Mouse (Mus musculus) limb, embryonic 11.5 days (tissue): Measurements from ENCODE around the gene AB124611. TPM values are rescaled to one million over a fixed set of nuclear protein-coding genes. Genes with fewer than 3 reads are reported as not detected.
A peak's percentile ranks its signal among the peaks of the same experiment; 100 is the strongest.
"Not testable (repeated sequence)": the region's sequence is repeated elsewhere in the genome, so short reads cannot be mapped to it uniquely, and the experiment has no call there.

Experiments
- ATAC-seq: fragments of 200-750 bp; cut with Nextera tagmentation; 2 replicates; pipeline ENCODE4 v1.8.0; 2017; ENCODE audit warnings: low read depth; ENCODE audit not compliant: insufficient number of reproducible peaks, low FRiP score, low TSS enrichment
- DNase-seq: peaks from one replicate; pipeline ENCODE4 v3.0.0-alpha.2; 2015; ENCODE audit warnings: low spot score
- H3K27ac ChIP-seq: fragments of 300-500 bp; sonication (generic); replicated peaks from 2 replicates; pipeline ENCODE4 v1.5.1; 2014; ENCODE audit warnings: low read depth, mild to moderate bottlenecking, low read length
- H3K27me3 ChIP-seq: fragments of 300-500 bp; sonication (generic); 2 replicates; pipeline ENCODE4 v1.6.1; 2014; ENCODE audit warnings: mild to moderate bottlenecking, low read length, mixed read lengths; ENCODE audit not compliant: control insufficient read depth, insufficient read depth
- H3K36me3 ChIP-seq: fragments of 300-500 bp; sonication (generic); 2 replicates; pipeline ENCODE4 v1.6.1; 2014; ENCODE audit warnings: mild to moderate bottlenecking, low read length, moderate library complexity, mixed read lengths; ENCODE audit not compliant: control insufficient read depth, insufficient read depth
- H3K4me1 ChIP-seq: fragments of 300-500 bp; sonication (generic); 2 replicates; pipeline ENCODE4 v1.6.1; 2014; ENCODE audit warnings: low read length, mixed read lengths; ENCODE audit not compliant: control insufficient read depth, insufficient read depth
- H3K4me2 ChIP-seq: fragments of 300-500 bp; sonication (generic); 2 replicates; pipeline ENCODE4 v1.6.1; 2014; ENCODE audit warnings: low read depth, mild to moderate bottlenecking, moderate library complexity; ENCODE audit not compliant: severe bottlenecking
- H3K4me3 ChIP-seq: fragments of 300-500 bp; sonication (generic); 2 replicates; pipeline ENCODE4 v1.5.1; 2014; ENCODE audit warnings: low read depth, low read length
- H3K9ac ChIP-seq: fragments of 300-500 bp; sonication (generic); 2 replicates; pipeline ENCODE4 v1.6.1; 2014; ENCODE audit warnings: mild to moderate bottlenecking, low read length
- H3K9me3 ChIP-seq: fragments of 300-500 bp; sonication (generic); 2 replicates; pipeline ENCODE4 v1.6.1; 2016; ENCODE audit warnings: low read length; ENCODE audit not compliant: control insufficient read depth
- WGBS: fragments of 180-500 bp; shearing (Covaris S2); extraction: QIAGEN DNeasy Blood & Tissue Kit; methylation state at CpG from one replicate; pipeline ENCODE4 v1.1.7; 2014; 5-methylcytosine and 5-hydroxymethylcytosine counted together
- microRNA-seq: library from miRNA; unstranded; fragments of <30 nt; microRNA quantifications from one replicate; pipeline ENCODE4, GENCODE M21; 2016
- polyA plus RNA-seq: library from polyadenylated mRNA; unstranded; fragments of >200 nt; fragmentation: Nextera tagmentation; extraction: Ambion mirVana; gene quantifications from 2 replicates; pipeline ENCODE4 v1.2.1, GENCODE M21; 2014

Gene AB124611
- polyA plus RNA-seq, 1 experiment from 2014 or later = 2.5 TPM

GRCm38 (mm10) chr9:21593122-21593721 is 67.2 kb downstream of the AB124611 start:
- Histone ChIP-seq H3K4me3 (peak overlapping the region; percentile 91), H3K36me3 (peaks cover 14% of the 10 kb centered on the region), H3K27ac (peak overlapping the region; percentile 69), H3K9me3 (no peaks in the 10 kb centered on the region), H3K27me3 (no peaks in the 10 kb centered on the region), H3K9ac (peak overlapping the region; percentile 90), H3K4me2 (peak overlapping the region; percentile 95), H3K4me1 (peaks cover 11% of the 10 kb centered on the region)
- peak; percentile 45 for DNase-seq
- ATAC-seq = peak; percentile 40
- 2% methylated on average over 67 of the region's 69 CpGs for WGBS

GRCm38 (mm10) chr9:21594350-21594749 is 68.4 kb downstream of the AB124611 start:
- H3K27me3 ChIP-seq, H3K9ac ChIP-seq, H3K4me3 ChIP-seq, H3K9me3 ChIP-seq, DNase-seq, H3K36me3 ChIP-seq, H3K27ac ChIP-seq, ATAC-seq: not testable (repeated sequence)
- Histone ChIP-seq H3K4me2 (peak overlapping the region; percentile 95; the same call in 1 of the 2 replicates), H3K4me1 (peaks cover 11% of the 10 kb centered on the region)
- WGBS = 92% methylated on average over 8 of the region's 8 CpGs

GRCm38 (mm10) chr9:21594838-21595237 is 68.9 kb downstream of the AB124611 start:
- Histone ChIP-seq H3K27me3 (no peaks in the 10 kb centered on the region), H3K9me3 (no peaks in the 10 kb centered on the region), H3K9ac (no peak overlapping the region), H3K4me2 (no peak overlapping the region), H3K4me3 (no peak overlapping the region), H3K36me3 (peaks cover 2% of the 10 kb centered on the region), H3K4me1 (peaks cover 11% of the 10 kb centered on the region), H3K27ac (no peak overlapping the region)
- DNase-seq = no peak
- WGBS = 92% methylated on average over 2 of the region's 2 CpGs
- ATAC-seq = no peak

Small RNA genes within 50 kb of the gene (microRNA-seq; reads per million reads assigned to microRNA genes)
- gene Mir199a-1 = 34.8 reads per million, percentile 37 among the genes with 10 or more reads in this experiment

Other genes with a start within 250 kb of the AB124611 start
- 14.1 and 16.2 TPM in 2 replicates for gene Kri1, start 238.2 kb upstream of the AB124611 start, polyA plus RNA-seq
- gene Cdkn2d, start 234.8 kb upstream of the AB124611 start, polyA plus RNA-seq = 40.6 and 42.7 TPM in 2 replicates
- 8.0 and 8.2 TPM in 2 replicates for gene Ap1m2, start 213.8 kb upstream of the AB124611 start, polyA plus RNA-seq
- gene Slc44a2, start 205.5 kb upstream of the AB124611 start, polyA plus RNA-seq = 79.9 and 84.5 TPM in 2 replicates
- gene Ilf3, start 158.3 kb upstream of the AB124611 start, polyA plus RNA-seq = 268 and 285 TPM in 2 replicates
- 48.3 and 50.3 TPM in 2 replicates for gene Qtrt1, start 114.3 kb upstream of the AB124611 start, polyA plus RNA-seq
- 66.4 and 67.0 TPM in 2 replicates for gene Dnm2, start 101.3 kb upstream of the AB124611 start, polyA plus RNA-seq
- gene Tmed1, start 15.9 kb upstream of the AB124611 start, polyA plus RNA-seq = 97.0 and 99.6 TPM in 2 replicates
- gene Carm1, start 20.7 kb downstream of the AB124611 start, polyA plus RNA-seq = 78.9 and 93.7 TPM in 2 replicates
- 44.1 and 44.9 TPM in 2 replicates for gene Timm29, start 66.5 kb downstream of the AB124611 start, polyA plus RNA-seq
- gene Yipf2, start 66.7 kb downstream of the AB124611 start, polyA plus RNA-seq = 14.0 and 18.0 TPM in 2 replicates
- 143 and 155 TPM in 2 replicates for gene Smarca4, start 90.0 kb downstream of the AB124611 start, polyA plus RNA-seq
- 15.2 and 23.2 TPM in 2 replicates for gene Ldlr, start 197.3 kb downstream of the AB124611 start, polyA plus RNA-seq
- gene Spc24, start 234.1 kb downstream of the AB124611 start, polyA plus RNA-seq = 176 and 183 TPM in 2 replicates